Mouse (Mus musculus): ENCODE measurements around the gene Gm17416.

DNA sequence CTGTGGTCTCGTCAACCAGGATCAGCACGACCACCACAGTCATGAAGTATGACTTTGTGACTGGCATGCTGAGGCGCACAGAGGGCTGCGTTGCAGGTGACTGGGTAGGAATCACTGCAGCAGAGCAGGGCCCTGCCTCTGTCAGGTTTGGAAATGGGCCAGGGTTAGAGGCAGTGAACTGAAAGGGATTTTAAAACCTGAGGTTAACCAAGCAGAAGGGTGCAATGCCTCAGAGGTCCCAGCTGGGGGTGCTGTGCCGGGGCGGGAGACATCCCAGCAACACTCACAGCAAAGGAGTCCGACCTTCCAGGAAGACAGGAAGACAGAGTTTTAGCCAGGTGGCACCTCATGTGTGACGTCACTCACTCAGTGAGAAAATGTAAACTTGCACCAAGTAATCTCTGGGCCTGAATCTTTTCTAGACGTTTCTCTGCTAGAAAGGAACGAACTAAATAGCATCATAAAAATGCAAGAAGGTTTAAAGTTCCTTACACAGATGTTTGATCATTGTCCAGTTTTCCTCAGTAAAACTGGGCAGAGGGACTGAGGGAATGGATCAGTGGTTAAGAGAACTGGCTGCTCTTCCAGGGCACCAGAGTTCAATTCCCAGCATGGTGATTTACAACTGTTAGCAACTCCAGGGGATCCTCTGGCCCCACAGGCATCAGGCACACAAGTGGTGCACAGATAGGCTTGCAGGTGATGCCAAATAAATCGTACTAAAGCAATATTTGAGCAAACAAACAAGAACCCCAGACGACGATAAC is 29.0 kb upstream of the Gm17416 start, which contains the start of gene Defb29:
- TF ChIP-seq POLR2A (IDR thresholded peaks at IDR 0.05; ENCODE audit: insufficient read depth, low read depth, low read length) (no peak), CTCF (IDR thresholded peaks at IDR 0.05) (no peak), EP300 (IDR thresholded peaks at IDR 0.05; ENCODE audit: insufficient read depth, low read depth, low read length) (no peak)

Measured in heart, adult 2 months (tissue).